Mouse (Mus musculus): Measurements from ENCODE around the gene Ajuba. TPM values are rescaled to one million over a fixed set of nuclear protein-coding genes. Genes with fewer than 3 reads are reported as not detected.

Ajuba gene
- polyA plus RNA-seq, 1 experiment, result 30.8 TPM

- peaks cover 54% of the 10 kb centered on the region for H3K79me2 ChIP-seq (ENCODE audit: control insufficient read depth, insufficient read depth)
- TF ChIP-seq TCF3 (IDR thresholded peaks at IDR 0.05; ENCODE audit: insufficient read length, low read depth), result no peak
- TF ChIP-seq MYOG (IDR thresholded peaks at IDR 0.05; ENCODE audit: control insufficient read depth in 1 of 3, insufficient read depth in 1 of 3, insufficient read length in 2 of 3, low read depth in 2 of 3), result no peak
- no peak for TF ChIP-seq MYOD1 (IDR thresholded peaks at IDR 0.05; ENCODE audit: control insufficient read depth in 1 of 3, insufficient read length in 2 of 3, low read depth in 2 of 3)
- TF ChIP-seq MAX (IDR thresholded peaks at IDR 0.05; ENCODE audit: low read depth), result no peak
- no peak for TF ChIP-seq E2F4 (IDR thresholded peaks at IDR 0.05; ENCODE audit: insufficient read depth)
- TF ChIP-seq SRF (IDR thresholded peaks at IDR 0.05; ENCODE audit: control insufficient read depth, insufficient read length, low read depth), result no peak
- TF ChIP-seq POLR2A (IDR thresholded peaks at IDR 0.05; ENCODE audit: insufficient read length, low read depth), result no peak
- TF ChIP-seq TCF12 (IDR thresholded peaks at IDR 0.05; ENCODE audit: insufficient read depth, poor library complexity, severe bottlenecking), result no peak
- TF ChIP-seq REST (IDR thresholded peaks at IDR 0.05; ENCODE audit: insufficient read depth, insufficient read length), result no peak
- no peak for TF ChIP-seq USF1 (IDR thresholded peaks at IDR 0.05; ENCODE audit: low read depth)
- TF ChIP-seq POLR2AphosphoS2 (IDR thresholded peaks at IDR 0.05; ENCODE audit: insufficient read length, low read depth), result no peak
- no peak for TF ChIP-seq CEBPB (IDR thresholded peaks at IDR 0.05; ENCODE audit: insufficient read depth, poor library complexity, severe bottlenecking)
- peak overlapping the region; percentile 95 for H3ac ChIP-seq (ENCODE audit: control insufficient read depth, insufficient read length)
- H3K4me2 ChIP-seq (ENCODE audit: low read depth), result peak overlapping the region; percentile 99
- H3K27me3 ChIP-seq (ENCODE audit: control insufficient read depth, insufficient read depth, insufficient read length), result no peaks in the 10 kb centered on the region
- no peaks in the 10 kb centered on the region for H3K36me3 ChIP-seq (ENCODE audit: control insufficient read depth, insufficient read depth)
- peak overlapping the region; percentile 97 for H3K4me3 ChIP-seq
Measured at GRCm38 (mm10) chr14:54575031-54575430, 2.3 kb downstream of the Ajuba start.

GRCm38 (mm10) chr14:54574253-54574652, 3.1 kb downstream of the Ajuba start:
- H3K79me2 ChIP-seq (ENCODE audit: control insufficient read depth, insufficient read depth), result peaks cover 54% of the 10 kb centered on the region
- peaks cover under 1% of the 10 kb centered on the region for H3K36me3 ChIP-seq (ENCODE audit: control insufficient read depth, insufficient read depth)
- H3K27me3 ChIP-seq (ENCODE audit: control insufficient read depth, insufficient read depth, insufficient read length), result no peaks in the 10 kb centered on the region
- peak overlapping the region; percentile 97 for H3K4me3 ChIP-seq
- peak overlapping the region; percentile 99 for H3K4me2 ChIP-seq (ENCODE audit: low read depth)
- H3ac ChIP-seq (ENCODE audit: control insufficient read depth, insufficient read length), result peak overlapping the region; percentile 95
- TF ChIP-seq MYOD1 (IDR thresholded peaks at IDR 0.05; ENCODE audit: control insufficient read depth in 1 of 3, insufficient read length in 2 of 3, low read depth in 2 of 3), result peak in 2 of 3 experiments; percentile 87 to 88
- TF ChIP-seq TCF12 (IDR thresholded peaks at IDR 0.05; ENCODE audit: insufficient read depth, poor library complexity, severe bottlenecking), result peak; percentile 46
- no peak for TF ChIP-seq USF1 (IDR thresholded peaks at IDR 0.05; ENCODE audit: low read depth)
- no peak for TF ChIP-seq REST (IDR thresholded peaks at IDR 0.05; ENCODE audit: insufficient read depth, insufficient read length)
- no peak for TF ChIP-seq CEBPB (IDR thresholded peaks at IDR 0.05; ENCODE audit: insufficient read depth, poor library complexity, severe bottlenecking)
- TF ChIP-seq E2F4 (IDR thresholded peaks at IDR 0.05; ENCODE audit: insufficient read depth), result no peak
- TF ChIP-seq POLR2A (IDR thresholded peaks at IDR 0.05; ENCODE audit: insufficient read length, low read depth), result peak; percentile 39
- no peak for TF ChIP-seq MAX (IDR thresholded peaks at IDR 0.05; ENCODE audit: low read depth)
- TF ChIP-seq POLR2AphosphoS2 (IDR thresholded peaks at IDR 0.05; ENCODE audit: insufficient read length, low read depth), result no peak
- peak; percentile 58 for TF ChIP-seq TCF3 (IDR thresholded peaks at IDR 0.05; ENCODE audit: insufficient read length, low read depth)
- TF ChIP-seq SRF (IDR thresholded peaks at IDR 0.05; ENCODE audit: control insufficient read depth, insufficient read length, low read depth), result no peak
- peak; percentile 49 to 98 (median 93) for TF ChIP-seq MYOG (IDR thresholded peaks at IDR 0.05; ENCODE audit: control insufficient read depth in 1 of 3, insufficient read depth in 1 of 3, insufficient read length in 2 of 3, low read depth in 2 of 3)

- Histone ChIP-seq H3ac (ENCODE audit: control insufficient read depth, insufficient read length) (peak overlapping the region; percentile 95), H3K79me2 (ENCODE audit: control insufficient read depth, insufficient read depth) (peaks cover 54% of the 10 kb centered on the region), H3K4me3 (peak overlapping the region; percentile 97), H3K36me3 (ENCODE audit: control insufficient read depth, insufficient read depth) (peaks cover 12% of the 10 kb centered on the region), H3K27me3 (ENCODE audit: control insufficient read depth, insufficient read depth, insufficient read length) (no peaks in the 10 kb centered on the region), H3K4me2 (ENCODE audit: low read depth) (peak overlapping the region; percentile 99)
- TF ChIP-seq MYOG (IDR thresholded peaks at IDR 0.05; ENCODE audit: control insufficient read depth in 1 of 3, insufficient read depth in 1 of 3, insufficient read length in 2 of 3, low read depth in 2 of 3) (no peak), POLR2AphosphoS2 (IDR thresholded peaks at IDR 0.05; ENCODE audit: insufficient read length, low read depth) (peak; percentile 43), POLR2A (IDR thresholded peaks at IDR 0.05; ENCODE audit: insufficient read length, low read depth) (peak; percentile 41), MYOD1 (IDR thresholded peaks at IDR 0.05; ENCODE audit: control insufficient read depth in 1 of 3, insufficient read length in 2 of 3, low read depth in 2 of 3) (peak in 1 of 3 experiments; percentile 53), TCF3 (IDR thresholded peaks at IDR 0.05; ENCODE audit: insufficient read length, low read depth) (no peak), SRF (IDR thresholded peaks at IDR 0.05; ENCODE audit: control insufficient read depth, insufficient read length, low read depth) (no peak), REST (IDR thresholded peaks at IDR 0.05; ENCODE audit: insufficient read depth, insufficient read length) (no peak), USF1 (IDR thresholded peaks at IDR 0.05; ENCODE audit: low read depth) (no peak), TCF12 (IDR thresholded peaks at IDR 0.05; ENCODE audit: insufficient read depth, poor library complexity, severe bottlenecking) (no peak), E2F4 (IDR thresholded peaks at IDR 0.05; ENCODE audit: insufficient read depth) (no peak), MAX (IDR thresholded peaks at IDR 0.05; ENCODE audit: low read depth) (no peak), CEBPB (IDR thresholded peaks at IDR 0.05; ENCODE audit: insufficient read depth, poor library complexity, severe bottlenecking) (no peak)
Measured at GRCm38 (mm10) chr14:54572790-54573736, 4.3 kb downstream of the Ajuba start.

GRCm38 (mm10) chr14:54572122-54572521, 5.2 kb downstream of the Ajuba start:
- Histone ChIP-seq H3K79me2 (ENCODE audit: control insufficient read depth, insufficient read depth) (peaks cover 52% of the 10 kb centered on the region), H3K4me2 (ENCODE audit: low read depth) (peak overlapping the region; percentile 51), H3ac (ENCODE audit: control insufficient read depth, insufficient read length) (no peak overlapping the region), H3K4me3 (no peak overlapping the region), H3K27me3 (ENCODE audit: control insufficient read depth, insufficient read depth, insufficient read length) (no peaks in the 10 kb centered on the region), H3K36me3 (ENCODE audit: control insufficient read depth, insufficient read depth) (peaks cover 12% of the 10 kb centered on the region)
- TF ChIP-seq USF1 (IDR thresholded peaks at IDR 0.05; ENCODE audit: low read depth) (no peak), SRF (IDR thresholded peaks at IDR 0.05; ENCODE audit: control insufficient read depth, insufficient read length, low read depth) (no peak), POLR2A (IDR thresholded peaks at IDR 0.05; ENCODE audit: insufficient read length, low read depth) (no peak), MAX (IDR thresholded peaks at IDR 0.05; ENCODE audit: low read depth) (no peak), MYOG (IDR thresholded peaks at IDR 0.05; ENCODE audit: control insufficient read depth in 1 of 3, insufficient read depth in 1 of 3, insufficient read length in 2 of 3, low read depth in 2 of 3) (no peak), TCF12 (IDR thresholded peaks at IDR 0.05; ENCODE audit: insufficient read depth, poor library complexity, severe bottlenecking) (no peak), TCF3 (IDR thresholded peaks at IDR 0.05; ENCODE audit: insufficient read length, low read depth) (no peak), E2F4 (IDR thresholded peaks at IDR 0.05; ENCODE audit: insufficient read depth) (no peak), REST (IDR thresholded peaks at IDR 0.05; ENCODE audit: insufficient read depth, insufficient read length) (no peak), MYOD1 (IDR thresholded peaks at IDR 0.05; ENCODE audit: control insufficient read depth in 1 of 3, insufficient read length in 2 of 3, low read depth in 2 of 3) (no peak), CEBPB (IDR thresholded peaks at IDR 0.05; ENCODE audit: insufficient read depth, poor library complexity, severe bottlenecking) (no peak), POLR2AphosphoS2 (IDR thresholded peaks at IDR 0.05; ENCODE audit: insufficient read length, low read depth) (no peak)

Measured in myocyte (in vitro differentiated cells).